Mouse (Mus musculus) small intestine, adult 2 months (tissue): ENCODE data around the gene Ror1.

Experiments
- CTCF ChIP-seq: fragments of 200-500 bp; IDR thresholded peaks from 2 replicates; pipeline ENCODE4 v1.5.1; 2012; ENCODE audit warnings: low read depth, mild to moderate bottlenecking, control low read depth, inconsistent platforms, low read length, moderate library complexity, mixed read lengths; ENCODE audit not compliant: insufficient replicate concordance, insufficient read length; ENCODE audit errors: extremely low read depth
- POLR2A ChIP-seq: fragments of 200-500 bp; IDR thresholded peaks from 2 replicates; pipeline ENCODE4 v1.6.1; 2012; ENCODE audit warnings: low read depth, mild to moderate bottlenecking, control low read depth, inconsistent platforms, low read length, moderate library complexity

DNA sequence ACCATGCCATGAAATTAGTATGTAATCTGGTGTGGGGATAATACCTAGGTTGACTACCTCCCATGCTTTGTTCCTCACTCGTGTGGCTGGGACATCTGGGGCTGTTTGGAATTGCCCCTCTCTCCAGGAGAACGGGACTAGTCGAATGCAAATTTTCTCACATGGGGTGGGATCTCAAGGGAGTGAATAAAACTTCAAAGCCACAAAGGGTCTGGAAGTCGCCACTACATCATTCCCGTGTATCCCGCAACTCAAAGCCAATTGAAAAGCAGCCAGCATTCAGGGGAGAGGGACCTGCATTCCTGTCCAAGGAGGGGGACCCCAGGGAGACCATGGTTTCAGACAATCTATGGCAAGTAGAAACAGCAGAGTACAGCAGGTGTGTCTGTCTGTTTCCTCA is 48.5 kb upstream of the Ror1 start:
- no peak for TF ChIP-seq CTCF
- TF ChIP-seq POLR2A: no peak
